Mouse (Mus musculus): Measurements from ENCODE around the gene Cnmd. TPM values are rescaled to one million over a fixed set of nuclear protein-coding genes. Genes with fewer than 3 reads are reported as not detected.

Cnmd gene
- under 1 TPM; 0.78 to 0.85 TPM for total RNA-seq (2021)
- long read RNA-seq, experiment 1 = 0 reads
- long read RNA-seq, experiment 2, partial matches to known transcripts = 0 of 1 reads
- long read RNA-seq, experiment 2, other reads (novel, unspliced or antisense) = 0 of 1 reads

DNA sequence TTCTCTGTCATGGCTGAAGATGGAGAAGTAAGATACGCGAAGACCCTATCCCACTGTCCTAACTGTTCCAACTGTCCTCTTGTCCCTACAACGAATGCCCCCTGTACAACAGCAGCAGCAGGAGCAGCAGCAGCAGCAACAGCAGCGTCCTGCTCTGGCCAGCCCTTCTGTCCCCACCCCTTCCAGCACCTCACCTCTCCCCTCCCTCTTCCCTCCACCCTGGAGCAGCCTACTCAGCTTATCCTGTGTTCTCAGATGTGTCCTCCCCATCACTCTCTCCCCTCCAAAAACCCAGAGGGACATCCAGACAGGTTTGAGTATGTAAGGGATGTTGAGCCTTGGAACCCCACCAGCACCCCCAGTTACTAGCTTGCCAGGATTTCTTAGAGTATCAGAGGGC lies at the start of gene Cnmd:
Cnmd (minus strand) TSS at position 170 of the 400 bp plus-strand sequence.
- no peak for DNase-seq

DNA sequence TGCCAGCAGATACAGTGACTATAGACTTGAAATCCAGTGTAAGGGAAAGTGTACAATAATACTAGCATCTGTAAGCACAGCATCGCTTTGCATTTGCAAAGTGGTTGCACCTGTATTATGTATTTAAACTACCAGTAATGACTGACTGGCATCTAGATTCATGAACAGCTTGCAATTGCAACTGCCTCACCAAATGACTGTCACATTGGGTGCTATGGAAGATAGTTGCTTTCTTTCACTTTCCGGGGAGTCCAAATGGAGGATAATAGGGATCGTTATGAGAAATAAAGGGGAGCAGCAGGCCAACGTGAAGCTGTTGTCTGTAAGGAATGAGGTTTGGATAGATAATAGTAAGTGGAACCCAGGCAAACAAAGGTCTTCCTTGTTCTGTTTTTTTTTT lies 49.3 kb upstream of the Cnmd start:
- no peak for DNase-seq

DNA sequence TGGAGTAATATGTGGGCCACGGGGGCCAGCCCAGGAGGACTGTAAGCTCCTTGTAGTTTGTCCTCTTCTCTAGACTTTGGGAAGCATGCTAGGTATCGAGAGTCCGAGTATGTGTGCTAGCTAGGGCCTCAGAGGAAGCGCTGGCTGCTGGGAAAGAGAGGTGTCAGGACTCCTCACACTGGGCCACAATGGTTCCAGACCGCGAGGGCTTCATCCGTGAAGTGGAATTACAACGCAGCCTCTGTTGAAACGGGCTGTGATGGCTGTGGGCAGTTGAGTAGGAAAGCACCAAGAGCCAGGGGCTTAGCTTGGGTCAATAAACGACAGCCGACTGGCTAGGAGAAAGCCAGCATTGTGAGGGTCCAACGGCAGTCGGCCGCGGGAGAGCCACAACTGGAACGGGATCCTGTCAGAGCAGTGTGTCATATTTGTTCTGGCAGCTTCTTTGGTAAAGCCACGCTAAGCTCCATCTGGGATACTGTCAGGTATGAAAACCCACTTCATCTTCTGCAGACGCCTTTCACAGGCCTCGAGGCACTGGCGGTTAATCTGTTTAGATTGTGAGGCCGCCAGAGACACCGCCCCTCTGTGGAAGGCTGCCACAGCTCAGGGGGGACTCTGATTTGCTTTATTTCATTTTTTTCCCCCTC lies 41.7 kb upstream of the Cnmd start:
- no peak for DNase-seq

DNA sequence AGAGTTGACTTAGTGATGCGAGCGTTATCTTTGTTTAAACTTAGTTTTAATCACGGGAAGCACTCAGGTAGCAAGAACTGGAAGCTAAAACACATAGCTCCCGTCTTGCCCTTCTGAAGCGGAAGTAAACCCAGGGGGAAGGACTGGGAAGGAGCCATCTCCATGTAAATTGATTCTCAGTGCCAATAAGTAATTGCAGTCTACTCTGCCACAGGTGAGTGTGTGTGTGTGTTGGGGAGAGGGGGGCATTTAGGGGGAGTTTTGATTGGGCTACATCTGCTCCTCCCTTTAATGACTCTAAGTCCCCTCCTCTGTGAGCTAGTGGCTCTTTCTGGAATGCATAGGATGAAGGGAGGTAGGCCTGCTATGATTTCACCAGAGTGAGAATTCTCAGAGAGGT lies 39.6 kb upstream of the Cnmd start:
- no peak for DNase-seq

DNA sequence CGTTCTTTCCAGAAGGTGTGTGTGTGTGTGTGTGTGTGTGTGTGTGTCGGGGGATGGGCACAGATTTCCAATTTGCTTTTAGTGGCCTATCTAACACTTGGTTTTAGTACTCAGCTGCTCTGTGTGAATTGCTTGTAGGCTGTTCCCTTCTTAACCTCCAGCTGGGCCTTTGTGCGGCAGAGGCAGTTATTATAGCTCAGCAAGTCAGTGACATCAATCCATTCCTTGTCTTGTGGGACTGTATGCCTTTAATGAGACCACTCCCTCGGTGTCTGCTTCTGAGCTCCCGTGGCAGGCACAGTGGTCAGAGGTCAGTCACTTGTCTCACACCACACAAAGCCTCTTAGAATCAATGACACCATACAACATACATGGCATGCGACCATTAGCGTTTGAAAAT lies 39.1 kb upstream of the Cnmd start:
- DNase-seq = no peak

DNA sequence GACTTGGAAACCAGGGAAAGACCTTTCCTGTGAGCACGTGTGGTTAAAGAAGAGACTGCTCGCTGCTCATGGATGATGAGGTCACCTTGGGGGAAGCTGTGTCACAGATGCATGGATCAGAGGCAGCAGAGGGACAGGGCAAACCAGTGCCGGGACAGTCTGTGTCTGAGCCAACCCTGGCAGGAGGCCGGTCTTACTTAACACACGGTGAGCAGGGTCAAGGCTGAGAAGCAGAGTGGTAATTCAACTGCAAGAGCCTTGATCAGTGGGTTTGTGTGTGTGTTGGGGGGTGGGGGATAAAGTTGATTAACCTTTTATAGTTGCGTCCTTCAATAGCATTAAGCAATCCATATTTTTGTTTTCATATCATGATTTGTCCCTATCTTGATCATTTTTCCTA lies 37.4 kb upstream of the Cnmd start:
- DNase-seq = peak; percentile 65

DNA sequence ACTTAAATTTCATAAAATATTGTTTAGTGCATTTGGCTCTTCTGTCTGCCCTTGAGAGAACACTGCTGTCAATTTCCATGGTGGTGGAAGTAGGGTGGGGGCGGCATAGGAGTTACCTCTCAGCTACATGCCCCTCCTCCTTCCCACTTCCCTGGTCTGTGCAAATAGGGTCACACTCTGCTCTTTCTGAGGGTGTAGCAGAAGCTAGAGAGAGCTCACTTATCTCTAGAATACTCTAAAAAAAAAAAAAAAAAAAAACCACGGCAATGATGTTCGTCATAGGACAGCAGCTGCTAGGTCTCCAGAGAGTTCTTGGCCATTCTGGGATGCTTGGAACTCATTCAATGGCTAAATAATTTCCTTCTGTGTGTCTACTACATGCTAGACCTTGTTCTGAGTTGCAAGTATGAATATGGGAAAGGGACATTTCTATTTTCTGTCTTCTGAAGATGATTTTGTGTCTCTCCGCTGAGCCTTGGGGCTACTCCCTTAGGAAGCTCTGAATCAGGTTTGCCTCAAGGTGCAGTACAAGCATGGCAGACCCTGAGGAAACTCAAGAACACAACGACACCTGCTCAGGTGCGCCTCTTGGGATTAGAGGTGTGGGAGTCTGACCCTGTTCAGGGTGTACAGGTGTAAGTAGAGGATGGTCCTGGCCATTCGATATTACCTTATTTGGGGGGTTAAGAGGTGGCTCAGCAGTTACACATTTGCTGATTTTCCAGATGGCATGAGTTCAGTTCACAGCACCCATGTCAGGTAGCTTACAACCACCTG lies 28.3 kb upstream of the Cnmd start:
- DNase-seq = no peak

DNA sequence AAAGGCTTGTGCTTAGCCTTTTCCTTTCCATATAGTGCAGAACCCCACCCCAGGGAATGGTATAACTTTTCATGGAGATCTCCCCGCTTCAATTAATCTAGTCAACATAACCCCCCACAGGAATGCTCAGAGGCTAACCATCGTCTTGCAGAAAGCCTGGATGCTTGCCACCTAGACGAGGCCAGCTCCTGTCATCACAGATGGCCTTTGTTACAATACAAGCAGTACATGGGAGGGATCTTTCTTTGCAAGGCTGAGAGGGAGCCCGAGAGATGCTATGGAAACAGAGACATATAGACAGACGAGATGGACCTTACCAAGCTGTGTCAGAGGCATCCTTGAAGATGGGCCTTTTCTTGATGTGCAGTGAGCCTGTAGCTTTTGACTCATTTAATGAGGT lies 18.7 kb upstream of the Cnmd start:
- DNase-seq = no peak

DNA sequence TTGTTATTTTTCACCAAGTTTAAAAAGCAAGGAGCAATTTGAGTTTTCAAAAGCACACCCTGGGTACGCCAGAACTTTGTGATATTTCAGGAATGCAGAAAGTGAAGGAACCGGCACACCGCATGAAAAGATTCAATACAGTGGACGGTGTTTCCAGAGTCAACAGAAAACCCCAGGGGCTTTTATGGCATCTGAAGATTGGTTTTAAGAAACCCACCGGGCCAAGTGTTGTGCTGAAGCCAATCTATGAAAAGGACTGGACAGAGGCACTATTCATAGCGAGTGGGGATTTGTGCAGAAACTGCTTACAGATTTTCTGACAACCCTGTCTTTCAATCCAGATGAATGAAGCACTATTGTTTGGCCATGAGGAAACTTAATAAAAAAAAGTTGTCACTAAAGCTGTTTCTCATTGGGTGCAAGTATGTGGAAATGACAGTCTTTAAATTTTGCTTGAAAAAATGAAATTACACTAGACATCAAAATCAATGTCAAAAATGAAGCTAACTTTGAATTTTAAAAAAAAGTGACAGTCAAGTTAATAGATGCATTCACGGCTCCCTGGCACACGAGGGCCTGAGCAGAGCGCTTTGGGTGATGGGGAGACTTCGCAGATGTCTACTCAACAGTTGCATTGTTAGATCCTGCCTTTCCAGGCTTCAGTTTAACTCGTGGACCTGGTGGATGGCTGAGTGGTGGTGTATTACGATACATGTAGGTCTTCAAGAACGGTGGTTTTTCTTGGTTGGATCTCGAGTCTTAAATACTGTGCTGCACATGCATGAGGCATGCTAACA lies 16.1 kb upstream of the Cnmd start:
- DNase-seq = no peak

DNA sequence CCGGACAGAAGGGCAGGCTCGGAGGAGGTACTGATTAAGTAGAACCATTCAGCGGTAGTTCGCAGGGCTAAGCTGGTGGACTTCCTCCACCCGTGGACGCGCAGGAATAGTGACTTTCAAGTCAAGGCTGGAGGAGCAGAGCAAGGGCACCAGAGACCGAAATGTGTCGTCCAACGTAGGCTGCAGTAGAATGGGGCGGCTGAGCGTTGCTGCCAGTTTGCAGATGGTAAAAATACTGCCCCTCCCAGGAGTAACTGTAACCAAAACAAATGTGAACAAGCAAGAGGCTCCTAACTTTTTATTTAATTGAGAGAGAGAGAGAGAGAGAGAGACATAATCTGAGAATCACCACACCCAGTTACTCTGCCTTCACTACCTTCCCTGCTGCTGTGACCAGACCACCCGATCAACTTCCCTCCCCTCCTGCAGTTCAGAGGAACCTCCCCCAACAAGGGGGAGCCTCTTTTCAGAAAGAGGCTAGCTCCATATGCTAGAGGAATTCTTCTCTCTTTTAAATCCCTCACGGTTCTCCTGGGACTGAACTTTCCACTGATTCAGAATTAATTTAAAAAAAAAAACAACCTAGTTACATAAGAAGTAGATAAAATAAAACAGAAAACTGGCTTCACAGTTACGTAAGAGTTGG lies 15.3 kb upstream of the Cnmd start:
- DNase-seq = no peak

DNA sequence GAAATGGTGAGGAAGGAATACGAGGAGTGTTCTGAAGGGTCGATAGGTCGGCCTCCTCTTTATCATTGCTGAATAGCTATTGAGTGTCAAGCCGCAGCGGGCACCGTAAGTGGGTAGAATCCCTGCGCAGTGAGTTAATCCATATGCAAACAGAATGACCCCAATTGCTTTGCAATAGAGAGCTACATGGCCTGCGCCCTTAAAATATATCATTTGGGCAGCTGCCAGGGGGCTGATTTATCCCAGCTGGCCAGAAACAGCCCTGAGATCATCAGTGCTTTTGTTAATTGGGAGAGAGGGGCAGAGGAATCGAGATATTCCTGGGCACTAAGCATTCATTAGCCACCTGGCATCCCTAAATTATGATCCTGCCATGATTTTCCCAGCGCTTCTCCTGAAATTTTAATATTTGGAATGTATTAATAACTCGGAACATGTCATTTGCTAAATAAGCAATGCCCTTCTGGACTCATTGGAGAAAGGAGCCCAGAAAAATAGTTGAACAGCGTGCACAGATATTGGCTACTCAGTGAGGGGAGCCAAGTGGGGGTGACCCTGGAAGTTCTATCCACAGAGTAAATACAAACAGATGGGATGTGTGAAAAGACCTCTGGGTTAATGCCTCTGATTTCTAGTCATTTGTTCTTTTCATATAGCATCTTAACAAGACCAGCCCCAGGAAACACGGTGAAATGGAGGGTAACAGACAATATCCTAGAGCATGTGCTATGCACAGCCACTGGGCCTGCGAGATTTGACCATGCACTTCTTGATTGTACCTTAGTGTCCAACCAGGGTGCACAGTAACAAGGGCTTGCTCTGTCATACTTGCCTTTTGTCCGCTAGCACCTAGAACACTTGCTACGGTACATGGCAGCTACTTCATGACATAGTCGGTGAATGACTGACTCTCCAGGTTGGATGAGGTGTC lies 11.4 kb upstream of the Cnmd start:
- DNase-seq = no peak

DNA sequence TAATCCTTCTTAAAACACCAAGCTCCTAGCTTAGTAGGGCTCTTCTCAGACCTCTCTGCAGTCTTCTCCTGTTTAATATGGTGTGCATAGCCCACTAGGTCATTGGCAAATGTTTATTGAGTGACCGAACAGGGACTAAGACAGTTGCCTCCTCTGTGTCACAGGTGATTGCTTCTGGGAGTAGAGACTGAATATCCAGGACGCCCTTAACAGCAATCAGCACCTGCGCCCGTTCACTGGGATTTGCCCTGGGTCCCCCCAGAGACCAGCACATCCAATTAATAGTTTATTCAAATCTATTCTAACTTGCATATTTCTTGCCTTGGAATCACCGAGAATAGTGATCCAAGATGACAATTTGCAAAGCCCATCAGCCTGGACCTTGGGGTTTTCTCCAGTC lies 10.6 kb upstream of the Cnmd start:
- no peak for DNase-seq

DNA sequence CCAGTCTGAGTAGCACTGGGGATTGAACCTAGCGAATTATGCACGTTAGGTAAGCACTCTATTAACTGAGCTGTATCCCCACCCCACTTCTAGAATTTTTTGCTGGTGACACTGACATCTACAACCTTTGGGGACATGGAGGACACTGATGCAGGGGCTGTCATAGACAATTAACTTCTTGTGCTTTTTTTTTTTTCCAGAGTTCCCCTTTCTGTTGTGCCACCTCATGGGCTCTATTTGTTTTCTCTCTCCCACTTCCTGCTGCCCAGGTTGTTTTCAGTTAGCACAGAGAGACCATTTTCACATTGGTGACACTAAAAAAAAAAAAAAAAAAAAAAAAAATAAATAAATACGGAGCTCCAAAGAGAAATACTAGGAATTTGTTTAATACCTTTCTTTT lies 9.0 kb upstream of the Cnmd start:
- no peak for DNase-seq

DNA sequence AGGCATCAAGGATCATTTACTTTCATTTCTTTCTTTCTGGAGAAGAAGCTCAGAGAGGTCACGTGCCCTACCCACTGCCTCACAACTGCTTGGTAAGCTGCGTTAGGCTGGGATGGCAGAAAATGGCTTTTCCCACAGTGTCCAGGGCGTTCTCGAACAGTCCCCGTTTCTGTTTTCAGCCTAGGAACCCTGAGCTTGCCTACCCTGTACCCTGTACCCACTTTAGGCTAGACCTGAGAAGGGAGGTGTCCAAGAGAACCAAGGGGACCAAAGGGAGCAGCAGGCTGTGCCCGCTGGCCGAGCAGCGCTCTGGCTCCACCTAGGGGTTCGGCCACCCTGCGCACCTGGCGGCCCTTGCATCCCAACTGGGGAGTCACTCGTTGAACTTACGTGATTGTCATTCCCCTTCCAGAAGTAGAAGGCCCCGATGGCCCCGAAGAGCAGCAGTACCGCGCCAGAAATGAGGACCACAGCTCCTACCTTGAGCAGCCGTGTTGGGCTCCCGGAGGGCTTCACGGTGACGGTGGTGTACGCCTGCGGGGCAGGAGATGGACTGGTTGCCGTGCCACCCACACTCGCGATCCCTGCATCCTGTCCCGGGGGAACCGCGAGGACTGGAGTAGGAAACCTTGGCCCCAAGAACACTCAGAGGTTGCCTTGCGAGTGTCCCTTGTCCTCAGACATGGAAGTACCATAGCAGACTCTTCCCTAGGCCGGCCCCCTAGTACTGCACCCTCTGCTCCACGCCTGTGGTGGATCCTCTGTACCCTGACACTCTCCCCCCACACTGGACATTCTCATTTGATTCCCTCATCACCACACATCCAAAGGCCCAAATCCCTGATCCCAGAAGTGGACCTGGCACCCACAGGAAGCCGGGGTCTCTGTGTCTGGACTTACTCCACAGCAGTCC lies 709 bp downstream of the Cnmd start:
- DNase-seq = peak; percentile 83

DNA sequence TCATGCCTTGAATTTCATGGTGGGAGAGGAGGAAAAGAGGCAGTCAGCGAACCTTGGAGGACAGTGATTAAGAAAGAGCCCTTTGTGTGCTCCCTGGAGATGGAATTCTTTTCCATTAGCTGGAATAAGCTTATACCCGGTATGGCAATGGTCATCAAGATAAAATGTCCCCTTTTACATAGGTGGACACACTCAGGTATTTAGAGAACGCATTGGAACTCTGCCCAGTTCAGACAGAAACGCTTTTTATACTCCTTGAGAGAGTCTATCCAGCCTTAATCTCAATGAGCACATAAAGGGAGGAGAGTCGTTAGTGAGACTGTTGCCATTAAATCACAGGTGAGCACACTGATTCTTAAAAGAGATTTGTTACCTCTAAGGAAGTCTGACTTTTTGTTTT lies 1.5 kb downstream of the Cnmd start:
- no peak for DNase-seq

DNA sequence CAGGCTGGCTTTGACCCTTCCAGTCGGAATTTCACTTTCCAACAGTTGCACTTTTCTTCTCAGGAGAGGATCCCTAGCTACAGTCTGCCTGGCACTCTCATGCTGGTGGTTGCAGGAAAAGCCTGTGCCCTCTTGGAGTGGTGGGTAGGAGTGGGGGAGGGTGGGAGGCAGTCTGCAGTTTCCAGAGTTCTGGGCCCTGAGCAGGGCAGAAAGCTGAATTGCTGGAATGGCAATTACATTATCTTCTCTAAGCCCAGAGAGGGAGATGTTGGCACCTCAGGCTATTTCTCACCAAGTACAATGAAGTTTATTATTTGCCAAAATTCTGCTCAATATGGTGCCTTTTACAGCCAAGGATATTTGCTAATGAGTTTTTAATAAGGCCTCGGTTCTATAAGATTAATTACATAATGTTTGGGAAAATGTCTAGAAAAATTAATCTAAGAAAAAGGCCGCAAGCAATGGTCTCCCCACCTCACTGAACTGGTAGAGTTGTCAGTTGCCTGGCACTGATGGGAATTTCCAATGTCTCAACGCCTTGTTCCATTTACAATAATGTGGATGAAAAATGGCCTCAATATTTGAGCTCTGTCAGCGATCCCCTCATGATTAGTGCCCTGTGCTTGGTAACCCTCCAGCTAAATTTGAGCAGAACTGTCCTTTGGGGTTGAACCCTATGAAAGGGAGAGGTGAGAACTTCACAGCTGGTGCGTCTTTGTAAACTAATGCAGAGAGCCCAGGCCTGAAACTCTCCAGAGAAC lies 3.0 kb downstream of the Cnmd start:
- DNase-seq = no peak

DNA sequence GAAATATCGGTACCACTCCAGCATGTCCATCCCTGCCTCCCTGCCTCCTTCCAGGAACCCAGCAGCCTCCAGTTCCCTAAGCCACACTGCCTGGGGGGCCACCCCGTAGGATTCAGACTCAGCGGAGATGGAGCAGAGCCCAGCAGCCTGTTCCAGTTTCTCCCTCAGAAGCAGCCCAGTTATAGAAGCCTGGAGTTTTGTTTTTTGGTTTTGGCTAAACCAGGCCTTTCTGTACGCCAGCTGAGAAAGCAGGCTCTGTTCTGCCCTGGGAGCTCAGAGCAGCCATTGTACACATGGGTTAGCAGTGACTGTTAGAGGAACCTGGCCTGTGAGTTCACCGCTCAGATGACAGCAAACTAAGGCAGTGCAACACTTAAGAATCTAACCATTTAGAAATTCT lies 3.7 kb downstream of the Cnmd start:
- no peak for DNase-seq

DNA sequence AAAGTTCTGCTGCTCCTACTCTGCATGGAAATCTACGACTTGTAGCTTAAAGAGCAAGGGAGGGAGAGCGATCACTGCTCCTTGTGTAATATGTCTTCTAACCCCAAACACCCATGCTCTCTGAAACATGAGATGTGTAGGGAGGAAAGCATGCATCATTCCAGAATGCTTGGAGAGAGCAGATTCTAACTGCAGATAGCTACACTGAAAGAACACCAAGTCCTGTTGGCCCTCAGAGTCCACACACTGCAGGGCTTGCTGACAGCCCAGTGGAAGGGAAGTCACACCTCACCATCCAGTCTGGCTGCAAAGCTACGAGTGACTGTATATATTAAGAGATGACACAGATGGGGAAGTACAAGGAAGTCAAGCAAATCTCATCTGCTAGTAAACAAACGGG lies 9.3 kb downstream of the Cnmd start:
- no peak for DNase-seq

DNA sequence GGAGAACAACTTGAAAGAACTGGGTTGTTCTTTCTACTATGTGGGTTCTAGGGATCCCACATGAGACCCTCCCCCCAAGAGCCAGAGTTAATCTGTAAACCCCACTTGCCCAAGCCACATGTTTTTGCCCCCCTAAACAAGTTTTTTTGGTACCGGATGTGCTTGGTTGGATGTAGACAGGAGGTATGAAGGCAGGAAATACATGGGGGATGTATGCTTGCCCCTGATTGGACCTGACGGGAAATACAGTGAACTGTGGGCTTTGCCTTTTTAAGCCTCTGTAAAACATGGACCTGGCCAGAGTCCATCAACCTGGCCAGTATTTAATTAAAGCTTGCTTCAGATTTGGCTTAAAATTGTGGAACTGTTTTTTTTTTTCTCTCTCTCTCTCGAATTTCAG lies 12.3 kb downstream of the Cnmd start:
- no peak for DNase-seq

DNA sequence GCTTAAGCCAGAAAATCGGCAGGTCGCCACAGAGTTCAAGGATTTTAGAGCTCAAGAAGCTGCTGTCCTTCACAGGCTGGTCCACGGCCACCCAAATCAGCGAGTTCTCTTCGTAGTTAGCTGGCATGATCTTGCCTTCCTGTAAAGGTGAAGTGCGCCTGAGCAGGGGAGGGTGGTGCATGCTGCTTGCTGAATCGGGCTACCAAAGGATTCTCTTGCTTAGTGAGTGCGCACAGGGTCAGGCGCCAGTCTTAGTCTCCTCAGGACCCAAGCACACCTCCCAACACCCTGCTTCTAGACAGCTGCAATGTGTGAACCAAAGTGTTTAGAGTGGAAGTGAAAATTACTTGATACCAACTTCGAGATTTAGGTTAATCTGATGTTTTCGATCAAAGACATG lies 16.6 kb downstream of the Cnmd start:
- DNase-seq = no peak

Measured in adrenal gland, postnatal 10 days (tissue).